Mouse (Mus musculus) adrenal gland, postnatal 14 days (tissue): ENCODE data around the gene Bmp8a. TPM values are rescaled to one million over a fixed set of nuclear protein-coding genes. Genes with fewer than 3 reads are reported as not detected.
"Not testable (repeated sequence)": the region's sequence is repeated elsewhere in the genome, so short reads cannot be mapped to it uniquely, and the experiment has no call there.

Experiments used
- DNase-seq: peaks from one replicate; pipeline ENCODE4 v3.0.0; 2021; ENCODE audit warnings: mixed read lengths
- total RNA-seq: library from RNA; stranded (reverse); gene quantifications from 2 replicates; pipeline ENCODE4 v1.2.3, GENCODE M21; 2021

Gene Bmp8a
- total RNA-seq, 1 experiment from 2014 or later, result not detected

- DNase-seq, result no peak
Observed at GRCm38 (mm10) chr4:123331326-123331725, 11.7 kb downstream of the Bmp8a start.

GRCm38 (mm10) chr4:123328946-123329345, 14.1 kb downstream of the Bmp8a start:
- DNase-seq, result no peak

- no peak for DNase-seq
Observed at GRCm38 (mm10) chr4:123327630-123328029, 15.4 kb downstream of the Bmp8a start.

GRCm38 (mm10) chr4:123326087-123326486, 17.0 kb downstream of the Bmp8a start:
- peak; percentile 17 for DNase-seq

- DNase-seq, result no peak
Observed at GRCm38 (mm10) chr4:123323534-123323933, 19.5 kb downstream of the Bmp8a start, which contains the start of gene Oxct2a. Oxct2a (minus strand) TSS chr4:123323634.

- DNase-seq, result not testable (repeated sequence)
Observed at GRCm38 (mm10) chr4:123322910-123323309, 20.1 kb downstream of the Bmp8a start.

- no peak for DNase-seq
Observed at GRCm38 (mm10) chr4:123314497-123314896, 28.6 kb downstream of the Bmp8a start.

- DNase-seq, result no peak
Observed at GRCm38 (mm10) chr4:123313010-123313409, 30.0 kb downstream of the Bmp8a start.

- DNase-seq, result no peak
Observed at GRCm38 (mm10) chr4:123311845-123312244, 31.2 kb downstream of the Bmp8a start.

- no peak for DNase-seq
Observed at GRCm38 (mm10) chr4:123308292-123308691, 34.8 kb downstream of the Bmp8a start.

GRCm38 (mm10) chr4:123306999-123307398, 36.1 kb downstream of the Bmp8a start:
- DNase-seq, result no peak

GRCm38 (mm10) chr4:123305789-123306188, 37.3 kb downstream of the Bmp8a start:
- DNase-seq, result peak; percentile 55

- peak; percentile 77 for DNase-seq
Observed at GRCm38 (mm10) chr4:123298980-123299670, 43.9 kb downstream of the Bmp8a start.

- DNase-seq, result no peak
Observed at GRCm38 (mm10) chr4:123298226-123298625, 44.8 kb downstream of the Bmp8a start.

- peak; percentile 68 for DNase-seq
Observed at GRCm38 (mm10) chr4:123297195-123297960, 45.7 kb downstream of the Bmp8a start.

- peak; percentile 29 for DNase-seq
Observed at GRCm38 (mm10) chr4:123296148-123296534, 46.9 kb downstream of the Bmp8a start.

GRCm38 (mm10) chr4:123295516-123296147, 47.4 kb downstream of the Bmp8a start:
- no peak for DNase-seq

GRCm38 (mm10) chr4:123295026-123295425, 48.0 kb downstream of the Bmp8a start:
- DNase-seq, result not testable (repeated sequence)

- no peak for DNase-seq
Observed at GRCm38 (mm10) chr4:123293661-123294443, 49.2 kb downstream of the Bmp8a start.

GRCm38 (mm10) chr4:123292989-123293388, 50.1 kb downstream of the Bmp8a start:
- DNase-seq, result peak; percentile 60

- no peak for DNase-seq
Observed at GRCm38 (mm10) chr4:123292390-123292789, 50.7 kb downstream of the Bmp8a start.

- no peak for DNase-seq
Observed at GRCm38 (mm10) chr4:123289038-123289437, 54.0 kb downstream of the Bmp8a start.
